Comparison of ENCODE assay signal across 22 mouse cellular contexts in genomic region chr9:104742661-104743380, GRCm38 (mm10).
A peak's percentile ranks its signal among the peaks of the same experiment; 100 is the strongest.
DNase-seq lines count a peak whose midpoint lies in the region; ATAC-seq and TF ChIP-seq lines count a peak whose summit lies in the region.
"Had no signal": no experiment of that assay in that cellular context is flagged by ENCODE, and none has a peak within 500 bp of the region (broad histone marks: within the 10 kb centered on the region; RNA-seq: fewer than 3 reads in every experiment).

No protein-coding gene starts in this region.

- H3K27ac ChIP-seq in forebrain, postnatal 0 days (ENCODE audit: low read depth, low read length): no peak overlapping the region
- H3K27ac ChIP-seq in forebrain, embryonic 13.5 days: no peak overlapping the region
- H3K27ac ChIP-seq in cortical plate, adult 2 months (ENCODE audit: insufficient read depth, low read length): peak overlapping the region; percentile 28; the same call in 1 of the 2 replicates
- peak overlapping the region; percentile 80 for H3K27ac ChIP-seq in olfactory bulb, adult 2 months (ENCODE audit: insufficient read depth, low read depth, low read length)
- H3K27ac ChIP-seq in heart, embryonic 12.5 days (ENCODE audit: poor library complexity, severe bottlenecking): no peak overlapping the region
- H3K27ac ChIP-seq: embryonic facial prominence, embryonic 13.5 days; heart, embryonic 10.5 days; hindbrain, embryonic 12.5 days; limb, embryonic 15.5 days; liver, embryonic 15.5 days; neural tube, embryonic 13.5 days had no signal

- TF ChIP-seq POLR2A in cortical plate, adult 2 months (IDR thresholded peaks at IDR 0.05; ENCODE audit: extremely low read depth, insufficient read depth, low read length): no peak
- TF ChIP-seq POLR2A in olfactory bulb, adult 2 months (IDR thresholded peaks at IDR 0.05; ENCODE audit: insufficient read depth, low read depth, low read length): no peak

- no peak overlapping the region for H3K4me2 ChIP-seq in forebrain, postnatal 0 days (ENCODE audit: low read depth)
- no peak overlapping the region for H3K4me2 ChIP-seq in forebrain, embryonic 13.5 days
- no peak overlapping the region for H3K4me2 ChIP-seq in heart, embryonic 12.5 days
- H3K4me2 ChIP-seq: embryonic facial prominence, embryonic 13.5 days; hindbrain, embryonic 12.5 days; limb, embryonic 15.5 days; liver, embryonic 15.5 days; neural tube, embryonic 13.5 days had no signal

- H3K4me3 ChIP-seq in forebrain, postnatal 0 days (ENCODE audit: low read depth, low read length): no peak overlapping the region
- no peak overlapping the region for H3K4me3 ChIP-seq in forebrain, embryonic 13.5 days
- no peak overlapping the region for H3K4me3 ChIP-seq in cortical plate, adult 2 months (ENCODE audit: insufficient read depth, low read length)
- no peak overlapping the region for H3K4me3 ChIP-seq in olfactory bulb, adult 2 months (ENCODE audit: insufficient read depth, low read depth, low read length)
- H3K4me3 ChIP-seq in heart, embryonic 12.5 days: no peak overlapping the region
- H3K4me3 ChIP-seq: embryonic facial prominence, embryonic 13.5 days; heart, embryonic 10.5 days; hindbrain, embryonic 12.5 days; limb, embryonic 15.5 days; liver, embryonic 15.5 days; neural tube, embryonic 13.5 days had no signal

- no peaks in the 10 kb centered on the region for H3K27me3 ChIP-seq in forebrain, postnatal 0 days (ENCODE audit: insufficient read depth, low read length)
- H3K27me3 ChIP-seq in forebrain, embryonic 13.5 days: no peaks in the 10 kb centered on the region
- no peaks in the 10 kb centered on the region for H3K27me3 ChIP-seq in heart, embryonic 12.5 days (replicated peaks)
- H3K27me3 ChIP-seq: embryonic facial prominence, embryonic 13.5 days; hindbrain, embryonic 12.5 days; limb, embryonic 15.5 days; liver, embryonic 15.5 days; neural tube, embryonic 13.5 days had no signal

- no peak for TF ChIP-seq CTCF in forebrain, postnatal 0 days (IDR thresholded peaks at IDR 0.05; ENCODE audit: low read depth)
- TF ChIP-seq CTCF in cortical plate, adult 2 months (IDR thresholded peaks at IDR 0.05; ENCODE audit: extremely low read depth, insufficient read depth, low read length): no peak
- no peak for TF ChIP-seq CTCF in olfactory bulb, adult 2 months (IDR thresholded peaks at IDR 0.05; ENCODE audit: insufficient read depth, low read depth, low read length)

- DNase-seq in forebrain, postnatal 0 days: no peak
- DNase-seq in layer of hippocampus, postnatal 36 days: peak; percentile 11 to 14
- no peak for DNase-seq in layer of hippocampus, adult 8-10 months (ENCODE audit: low spot score in 2 of 2)
- DNase-seq in B cell, adult 2 months: no peak
- DNase-seq: adrenal gland, postnatal 14 days; cerebellum, adult 2 months; heart, postnatal 14 days; kidney, adult 2 months; kidney, postnatal 14 days; lung, postnatal 10 days; midbrain, embryonic 14.5 days; thymus, postnatal 14 days had no signal

- 0 out of 2 replicates have a peak, but pooled peaks have one; percentile 16 for ATAC-seq in forebrain, postnatal 0 days
- no peak for ATAC-seq in forebrain, embryonic 13.5 days
- ATAC-seq in heart, embryonic 12.5 days (ENCODE audit: insufficient number of reproducible peaks, low FRiP score): no peak

- WGBS in forebrain, postnatal 0 days: 64% methylated on average over 14 of the region's 14 CpGs
- WGBS in forebrain, embryonic 13.5 days: 79% methylated on average over 14 of the region's 14 CpGs
- 32% methylated on average over 14 of the region's 14 CpGs for WGBS in olfactory bulb, adult 2 months
- WGBS in heart, embryonic 12.5 days: 72% methylated on average over 14 of the region's 14 CpGs

- H3K4me1 ChIP-seq in forebrain, postnatal 0 days (ENCODE audit: insufficient read depth): no peaks in the 10 kb centered on the region
- H3K4me1 ChIP-seq in forebrain, embryonic 13.5 days: 0 out of 2 replicates have a peak, but pooled peaks cover 4% of the 10 kb centered on the region
- H3K4me1 ChIP-seq in cortical plate, adult 2 months (ENCODE audit: control insufficient read depth, insufficient read depth, low read length): peaks cover 3% of the 10 kb centered on the region
- H3K4me1 ChIP-seq in olfactory bulb, adult 2 months (ENCODE audit: control insufficient read depth, insufficient read depth, low read length): peaks cover 4% of the 10 kb centered on the region
- H3K4me1 ChIP-seq in heart, embryonic 12.5 days (replicated peaks): no peaks in the 10 kb centered on the region
- H3K4me1 ChIP-seq: embryonic facial prominence, embryonic 13.5 days; heart, embryonic 10.5 days; hindbrain, embryonic 12.5 days; limb, embryonic 15.5 days; liver, embryonic 15.5 days; neural tube, embryonic 13.5 days had no signal

- no peak overlapping the region for H3K9ac ChIP-seq in forebrain, postnatal 0 days
- no peak overlapping the region for H3K9ac ChIP-seq in forebrain, embryonic 13.5 days
- no peak overlapping the region for H3K9ac ChIP-seq in heart, embryonic 12.5 days
- H3K9ac ChIP-seq: embryonic facial prominence, embryonic 13.5 days; hindbrain, embryonic 12.5 days; limb, embryonic 15.5 days; liver, embryonic 15.5 days; neural tube, embryonic 13.5 days had no signal

- no peaks in the 10 kb centered on the region for H3K9me3 ChIP-seq in forebrain, postnatal 0 days (ENCODE audit: low read length)
- H3K9me3 ChIP-seq in forebrain, embryonic 13.5 days (replicated peaks): no peaks in the 10 kb centered on the region
- no peaks in the 10 kb centered on the region for H3K9me3 ChIP-seq in heart, embryonic 12.5 days (replicated peaks)
- H3K9me3 ChIP-seq: embryonic facial prominence, embryonic 13.5 days; heart, embryonic 10.5 days; hindbrain, embryonic 12.5 days; limb, embryonic 15.5 days; liver, embryonic 15.5 days; neural tube, embryonic 13.5 days had no signal

- no peaks in the 10 kb centered on the region for H3K36me3 ChIP-seq in forebrain, postnatal 0 days (ENCODE audit: insufficient read depth)
- H3K36me3 ChIP-seq in forebrain, embryonic 13.5 days (ENCODE audit: poor library complexity, severe bottlenecking): no peaks in the 10 kb centered on the region
- H3K36me3 ChIP-seq in heart, embryonic 12.5 days: no peaks in the 10 kb centered on the region
- H3K36me3 ChIP-seq: embryonic facial prominence, embryonic 13.5 days; heart, embryonic 10.5 days; hindbrain, embryonic 12.5 days; limb, embryonic 15.5 days; liver, embryonic 15.5 days; neural tube, embryonic 13.5 days had no signal

Comparison
In these comparisons a context has a peak if more than half of its experiments do, and no peak if none do; other contexts are left out.
1. DNase-seq: peak in layer of hippocampus, postnatal 36 days (2 of 2); none in forebrain, postnatal 0 days (single experiment), layer of hippocampus, adult 8-10 months (0 of 2) and B cell, adult 2 months (0 of 2).
2. H3K27ac ChIP-seq: peak in cortical plate, adult 2 months (single experiment) and olfactory bulb, adult 2 months (single experiment); none in forebrain, postnatal 0 days (single experiment), forebrain, embryonic 13.5 days (single experiment) and heart, embryonic 12.5 days (single experiment).